Mouse (Mus musculus) heart, postnatal 25 days (tissue): ENCODE data around the gene Sytl1. TPM values are rescaled to one million over a fixed set of nuclear protein-coding genes. Genes with fewer than 3 reads are reported as not detected.

Experiments used
- DNase-seq: peaks from one replicate; pipeline ENCODE4 v3.0.0; 2022; ENCODE audit warnings: low spot score
- intact Hi-C: fragments of 180-260 bp; cut with DNase I; formaldehyde crosslinking; loops from one replicate; pipeline ENCODE4 v1.15.1; 2025
- total RNA-seq, 2 experiments: library from RNA; stranded (reverse); gene quantifications; 2 replicates each; pipeline ENCODE4 v1.2.3; 2021

The Sytl1 gene
- total RNA-seq, 2 experiments from 2014 or later: 0.36 to 0.81 TPM

DNA sequence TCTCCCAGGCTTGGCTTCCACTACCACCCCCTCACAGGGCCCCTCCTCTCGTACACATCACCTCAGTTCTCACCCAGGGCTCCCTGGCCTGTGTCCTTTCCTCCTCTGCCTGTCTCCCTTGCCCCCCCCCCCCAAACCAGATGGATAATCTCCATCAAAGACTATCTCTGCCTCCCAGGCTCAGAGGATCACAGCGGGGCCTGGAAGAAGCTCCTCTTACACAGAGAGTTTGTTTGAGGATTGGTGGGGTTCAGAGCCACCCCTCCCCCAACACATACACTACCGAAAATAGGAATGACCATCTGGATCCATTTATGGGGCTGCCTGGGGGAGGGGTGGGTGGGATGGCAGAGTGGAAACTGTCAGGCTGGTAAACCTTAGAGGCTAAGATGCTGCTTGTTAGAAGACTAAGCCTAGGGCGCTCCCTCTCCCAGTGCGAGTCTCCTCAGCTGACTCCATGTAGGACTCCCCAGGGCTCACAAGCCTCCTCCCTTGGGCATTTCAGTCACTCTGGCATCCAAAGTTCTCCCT lies 19.1 kb upstream of the Sytl1 start:
- DNase-seq: no peak
- intact Hi-C loops: no loop called here

GRCm38 (mm10) chr4:133281513-133281912 lies 18.6 kb upstream of the Sytl1 start:
- DNase-seq: no peak
- intact Hi-C loops: no loop called here

DNA sequence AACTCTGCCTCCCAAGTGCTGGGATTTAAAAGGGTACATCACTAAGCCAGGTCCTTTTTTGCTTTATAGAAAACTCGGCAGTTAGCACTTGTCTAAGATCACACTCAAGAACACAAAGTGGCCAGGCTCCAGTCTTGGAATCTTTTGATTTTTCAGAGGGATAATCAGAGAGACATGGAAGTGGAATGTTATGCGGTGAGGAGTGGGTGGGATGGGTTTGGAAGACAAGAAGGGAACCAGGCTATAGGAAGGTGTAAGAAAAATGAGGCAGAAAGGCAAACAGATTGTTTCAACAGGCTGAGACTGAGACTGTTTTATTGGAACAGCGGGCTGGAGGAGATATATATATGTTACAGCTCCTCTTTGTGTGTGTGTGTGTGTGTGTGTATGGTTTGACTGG lies 15.6 kb upstream of the Sytl1 start:
- no peak for DNase-seq
- intact Hi-C loops: no loop called here

DNA sequence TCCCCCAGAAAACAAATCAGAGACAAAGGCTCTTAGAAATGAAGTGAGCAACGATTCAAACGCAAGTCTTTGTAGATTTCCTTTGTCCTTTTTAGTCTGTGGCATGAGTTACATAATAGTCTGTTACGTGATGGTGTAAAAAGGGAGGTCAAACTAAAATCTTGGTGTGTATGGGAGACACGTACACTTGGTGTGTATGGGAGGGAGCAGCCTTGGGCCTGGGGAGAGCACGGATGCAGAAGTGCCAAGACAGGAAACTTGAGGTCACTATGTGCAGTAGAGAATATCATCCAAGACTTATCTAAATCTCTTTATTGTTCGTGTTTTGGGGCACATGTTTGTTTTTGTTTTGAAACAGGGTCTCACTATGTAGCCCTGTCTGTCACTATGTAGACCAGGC lies 15.2 kb upstream of the Sytl1 start:
- no peak for DNase-seq
- intact Hi-C loops: no loop called here

DNA sequence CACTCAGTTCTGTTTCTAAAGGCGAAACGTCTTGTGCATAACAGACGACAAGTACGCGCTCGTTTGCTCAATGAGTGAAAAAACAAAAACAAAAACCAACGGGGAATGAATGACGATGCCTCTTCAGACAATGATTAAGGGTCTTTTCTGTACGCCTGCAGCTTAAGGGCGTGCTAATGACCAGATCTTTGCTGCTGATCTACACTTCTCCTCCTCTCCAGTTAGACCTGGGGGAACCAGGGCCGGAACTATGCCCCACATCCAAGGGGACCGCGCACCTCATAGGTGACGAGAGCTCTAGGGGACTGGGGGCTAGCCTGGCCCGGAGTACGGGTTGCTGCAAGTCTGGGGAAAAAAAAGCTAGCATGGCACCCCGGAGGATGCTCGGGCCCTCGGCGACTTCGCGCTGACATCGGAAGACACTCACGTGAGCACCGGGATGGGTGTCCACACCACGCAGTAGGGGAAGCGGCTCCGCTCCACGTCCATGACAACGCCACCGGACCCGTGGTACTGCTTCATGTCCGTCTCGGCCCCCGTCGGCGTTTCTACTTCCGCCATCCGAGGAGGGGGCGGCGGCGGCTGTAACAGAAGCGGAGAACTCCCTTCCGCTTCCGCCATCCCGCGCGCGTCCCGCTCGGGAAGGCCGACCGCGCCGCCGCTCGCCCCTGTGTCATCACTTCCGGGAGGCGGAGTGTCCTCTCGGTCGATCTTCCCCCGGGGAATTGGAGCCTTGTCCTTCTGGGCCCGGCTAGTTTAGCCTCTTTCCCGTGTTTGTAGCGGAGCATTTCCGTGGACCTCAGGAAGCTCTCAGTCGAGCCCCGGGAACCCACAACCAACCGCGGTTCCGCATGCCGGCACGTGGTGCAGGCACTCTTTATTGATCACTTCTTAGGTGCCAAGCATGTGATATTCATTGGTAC lies 14.5 kb upstream of the Sytl1 start, which contains the start of gene Tmem222:
Gene Tmem222, minus strand, starts transcription at position 689 of the 923 bp plus-strand sequence.
- peak; percentile 92 for DNase-seq
- intact Hi-C loops: no loop called here

GRCm38 (mm10) chr4:133270929-133271328 lies 8.0 kb upstream of the Sytl1 start:
- no peak for DNase-seq
- intact Hi-C loops: no loop called here

DNA sequence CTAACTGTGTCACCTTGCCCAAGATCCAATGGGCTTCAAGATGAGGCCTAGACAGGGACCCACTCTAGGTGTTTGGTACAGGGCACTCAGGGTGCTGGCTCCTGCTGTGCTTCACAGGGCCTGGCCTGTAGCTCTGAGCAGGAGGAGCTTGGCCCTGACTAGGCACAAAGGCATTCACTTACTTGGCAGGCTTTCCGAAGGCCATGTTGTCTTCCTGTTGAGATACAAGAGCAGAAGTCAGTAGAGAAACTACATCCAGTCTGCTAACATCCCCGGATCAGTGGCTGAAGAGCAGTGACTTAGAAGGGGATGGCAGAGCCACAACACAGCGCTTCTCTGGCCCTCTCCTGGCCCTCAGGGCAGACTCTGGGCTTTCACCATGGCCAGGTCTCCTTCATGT lies 6.7 kb upstream of the Sytl1 start:
- DNase-seq: peak; percentile 47
- intact Hi-C loops: no loop called here

GRCm38 (mm10) chr4:133268931-133269330 lies 6.0 kb upstream of the Sytl1 start:
- intact Hi-C loops: no loop called here
- DNase-seq: no peak

- intact Hi-C loops: no loop called here
- no peak for DNase-seq
Measured at GRCm38 (mm10) chr4:133266248-133266880, 3.5 kb upstream of the Sytl1 start.

DNA sequence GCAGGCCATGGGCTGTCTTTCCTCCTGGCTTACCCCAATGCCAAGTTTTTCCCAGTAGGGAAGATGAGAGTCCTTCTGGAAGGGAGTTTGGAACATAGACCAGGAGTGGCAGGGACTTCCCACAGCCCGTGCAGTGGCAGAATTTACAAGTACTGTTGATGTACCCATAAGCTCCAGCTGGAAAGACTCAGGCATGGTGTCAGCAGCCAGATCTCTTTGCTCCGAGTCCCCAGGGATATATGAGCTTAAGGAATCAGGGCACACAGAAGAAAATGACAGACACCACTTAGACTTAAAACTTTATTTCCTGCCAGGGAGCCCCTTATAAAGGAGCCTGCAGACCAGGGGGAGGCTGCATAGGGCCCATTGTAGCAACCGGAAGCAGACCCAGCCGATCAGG lies 2.8 kb upstream of the Sytl1 start:
- DNase-seq: no peak
- intact Hi-C loops: no loop called here

DNA sequence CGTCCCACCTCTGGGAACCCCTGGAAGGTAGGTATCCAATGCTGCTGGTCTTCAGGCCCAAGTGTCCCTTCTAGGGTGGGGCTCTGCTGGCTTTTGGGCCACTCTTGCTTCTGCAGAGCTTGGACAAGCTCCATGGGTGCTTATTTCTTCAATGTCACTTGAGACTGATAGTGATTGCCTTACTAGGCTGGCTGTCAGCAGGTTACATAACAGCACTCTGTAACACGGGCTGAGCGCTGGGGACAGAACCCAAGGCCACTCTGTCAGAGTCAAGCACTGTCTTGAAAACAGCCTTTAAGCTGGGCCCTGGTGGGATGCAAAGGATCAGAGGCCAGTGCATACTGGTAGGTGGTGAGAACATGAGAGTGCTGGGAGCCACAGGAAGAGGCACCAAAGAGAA lies 2.4 kb upstream of the Sytl1 start:
- no peak for DNase-seq
- intact Hi-C loops: no loop called here

GRCm38 (mm10) chr4:133264559-133264958 lies 1.6 kb upstream of the Sytl1 start:
- intact Hi-C loops: no loop called here
- no peak for DNase-seq

GRCm38 (mm10) chr4:133263756-133264155 lies 843 bp upstream of the Sytl1 start:
- intact Hi-C loops: no loop called here

DNA sequence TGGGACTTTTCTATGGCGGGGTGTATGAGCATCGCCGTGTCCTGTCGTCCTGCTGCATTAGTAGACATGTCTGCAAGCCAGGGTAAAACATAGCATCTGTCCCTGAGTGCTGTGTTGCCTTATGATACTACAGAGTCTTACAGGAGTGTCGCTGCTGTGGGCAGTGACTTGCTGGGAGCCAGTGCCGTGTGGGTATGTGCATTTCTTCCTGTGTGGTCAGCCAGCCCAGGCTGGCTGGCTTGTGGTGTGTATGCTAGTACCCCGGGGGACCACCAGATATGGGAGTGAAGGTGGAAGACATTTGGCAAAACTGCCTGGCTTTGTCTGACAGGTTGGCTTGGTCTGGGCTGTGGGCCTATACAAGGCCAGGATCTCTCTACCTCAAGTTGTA lies 543 bp downstream of the Sytl1 start:
- intact Hi-C loops: no loop called here
- no peak for DNase-seq

More at GRCm38 (mm10) chr4:133263756-133264155, 843 bp upstream of the Sytl1 start:
- DNase-seq: no peak

- no peak for DNase-seq
- intact Hi-C loops: no loop called here
Measured at GRCm38 (mm10) chr4:133261641-133262374, 1.1 kb downstream of the Sytl1 start.

DNA sequence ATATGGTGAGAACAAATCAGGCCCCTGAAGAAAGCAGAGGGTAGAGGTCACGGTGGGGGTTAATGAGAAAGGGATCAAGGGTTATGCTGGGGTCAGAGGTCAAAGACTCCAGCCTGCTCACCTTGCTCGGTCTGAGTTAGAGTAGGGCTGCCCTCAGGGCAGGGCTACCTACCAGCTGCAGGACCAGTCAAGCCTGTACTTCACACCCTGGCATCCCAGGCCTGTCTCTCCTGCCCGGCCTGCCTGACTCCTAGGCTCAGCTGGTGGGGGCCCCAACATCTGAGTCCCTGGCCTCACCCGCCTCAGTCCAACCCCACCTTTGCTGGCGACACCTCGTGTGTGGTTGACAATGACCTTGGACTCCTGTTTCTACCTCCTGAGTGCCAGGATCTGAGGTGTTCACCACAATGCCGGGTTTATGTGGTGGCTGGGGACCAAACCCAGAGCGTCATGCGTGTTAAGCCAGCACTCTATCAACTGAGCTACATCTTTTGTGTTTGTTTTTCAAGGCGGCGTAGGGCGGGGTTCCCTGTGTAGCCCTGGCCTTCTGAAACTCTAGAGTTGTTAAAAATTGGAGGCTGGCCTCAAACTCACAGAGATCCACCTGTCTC lies 5.0 kb downstream of the Sytl1 start:
- DNase-seq: no peak
- intact Hi-C loops: no loop called here

GRCm38 (mm10) chr4:133257230-133257629 lies 5.7 kb downstream of the Sytl1 start:
- intact Hi-C loops: no loop called here
- DNase-seq: no peak

GRCm38 (mm10) chr4:133256820-133257219 lies 6.1 kb downstream of the Sytl1 start:
- intact Hi-C loops: no loop called here

GRCm38 (mm10) chr4:133255392-133255791 lies 7.5 kb downstream of the Sytl1 start:
- DNase-seq: no peak
- intact Hi-C loops: no loop called here

More at GRCm38 (mm10) chr4:133256820-133257219, 6.1 kb downstream of the Sytl1 start:
- no peak for DNase-seq

DNA sequence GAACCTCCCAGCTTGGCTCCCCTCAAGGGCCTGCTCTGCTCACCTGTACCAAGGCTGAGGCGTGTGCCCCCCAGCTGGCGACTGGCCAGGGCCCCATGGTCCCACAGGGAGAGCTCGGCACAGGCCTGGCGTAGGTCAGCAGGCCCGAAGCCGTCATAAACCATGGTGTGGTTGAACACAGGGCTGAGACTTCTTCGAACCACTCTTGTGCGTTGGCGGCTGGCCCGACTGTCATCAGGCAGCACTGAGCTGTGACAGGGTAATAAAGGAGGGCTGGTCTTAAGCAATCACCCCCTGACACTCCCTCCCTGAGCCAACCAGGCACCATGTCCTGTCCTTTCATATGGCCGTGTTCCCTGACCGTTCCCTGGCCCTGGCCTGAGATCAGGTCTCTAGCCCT lies 9.5 kb downstream of the Sytl1 start:
- intact Hi-C loops: loop anchor here (2.0 kb wide), 1 partner anchor 37 kb away; no protein-coding TSS in a partner anchor
- no peak for DNase-seq
